Mouse (Mus musculus) erythroblast, embryonic 14.5 days (primary cell): ENCODE results near the gene Fam19a3. TPM values are rescaled to one million over a fixed set of nuclear protein-coding genes. Genes with fewer than 3 reads are reported as not detected.
A peak's percentile ranks its signal among the peaks of the same experiment; 100 is the strongest.

ENCODE experiments used
- H3K27me3 ChIP-seq: 2 replicates; pipeline ENCODE4 v1.6.1; 2012; ENCODE audit warnings: inconsistent platforms; ENCODE audit not compliant: control insufficient read depth
- H3K36me3 ChIP-seq: 2 replicates; pipeline ENCODE4 v1.6.1; 2012; ENCODE audit warnings: mild to moderate bottlenecking, inconsistent platforms; ENCODE audit not compliant: control insufficient read depth
- H3K4me1 ChIP-seq: 2 replicates; pipeline ENCODE4 v1.6.1; 2012; ENCODE audit warnings: inconsistent platforms; ENCODE audit not compliant: control insufficient read depth
- H3K4me3 ChIP-seq: replicated peaks from 2 replicates; pipeline ENCODE3; 2012; ENCODE audit warnings: moderate library complexity, mild to moderate bottlenecking, inconsistent platforms
- H3K9me3 ChIP-seq: 2 replicates; pipeline ENCODE4 v1.6.1; 2012; ENCODE audit warnings: low read length, inconsistent platforms, mixed read lengths; ENCODE audit not compliant: control insufficient read depth
- GATA1 ChIP-seq: IDR thresholded peaks from 2 replicates; pipeline ENCODE4 v1.6.1; 2012; ENCODE audit warnings: low read length, inconsistent platforms, mixed read lengths
- TAL1 ChIP-seq: IDR thresholded peaks from 3 replicates; pipeline ENCODE4 v1.6.1; 2012; ENCODE audit warnings: low read length, inconsistent platforms, mixed read lengths
- polyA plus RNA-seq: library from polyadenylated mRNA; stranded (reverse); fragments of >175 nt; gene quantifications from 2 replicates; pipeline ENCODE4 v1.2.3, GENCODE M21; 2012

Fam19a3 gene
- polyA plus RNA-seq, 1 experiment, result not detected

- H3K9me3 ChIP-seq, result no peaks in the 10 kb centered on the region
- peaks cover 22% of the 10 kb centered on the region for H3K36me3 ChIP-seq
- peaks cover 10% of the 10 kb centered on the region for H3K4me1 ChIP-seq
- no peak for TF ChIP-seq GATA1
- no peak for TF ChIP-seq TAL1
- H3K27me3 ChIP-seq, result peaks cover 24% of the 10 kb centered on the region
- H3K4me3 ChIP-seq, result no peak overlapping the region
Measured at GRCm38 (mm10) chr3:104793871-104794828, 12.5 kb upstream of the Fam19a3 start.

DNA sequence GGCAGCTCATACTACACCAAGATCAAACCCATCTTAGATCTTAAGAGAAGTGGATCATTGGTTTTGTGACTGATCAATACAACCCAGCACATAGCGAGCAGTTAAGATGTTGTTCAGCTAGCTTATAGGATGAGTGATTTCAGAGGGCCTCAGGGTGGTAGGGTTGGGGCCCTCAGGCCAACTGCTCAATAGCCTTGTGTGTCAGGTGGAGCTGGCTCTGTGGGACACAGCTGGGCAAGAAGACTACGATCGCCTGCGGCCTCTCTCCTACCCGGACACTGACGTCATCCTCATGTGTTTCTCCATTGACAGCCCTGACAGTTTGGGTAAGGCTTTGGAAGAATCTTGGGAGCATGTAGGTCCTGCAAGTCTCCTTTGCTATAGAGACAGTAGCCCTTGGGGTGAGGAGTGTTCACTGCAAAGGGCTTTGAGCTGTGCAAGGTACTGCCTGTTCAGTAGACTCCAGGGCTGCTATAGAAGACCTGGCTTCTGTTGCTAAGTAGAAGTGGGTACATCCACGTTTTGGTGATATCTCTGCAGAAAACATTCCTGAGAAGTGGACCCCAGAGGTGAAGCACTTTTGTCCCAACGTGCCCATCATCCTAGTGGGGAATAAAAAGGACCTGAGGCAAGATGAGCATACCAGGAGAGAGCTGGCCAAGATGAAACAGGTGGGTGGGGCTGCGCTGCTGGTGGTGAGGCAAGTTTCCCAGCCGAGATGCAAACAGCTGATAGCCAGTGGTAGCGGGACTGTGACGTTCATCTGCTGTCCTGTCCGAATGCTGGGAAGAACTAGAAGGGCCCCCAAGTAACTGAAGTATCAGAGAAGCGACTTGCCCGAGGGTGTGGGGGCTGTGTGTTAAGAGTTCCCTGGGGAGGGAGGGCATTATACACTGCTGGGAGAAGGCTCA, 11.0 kb upstream of the Fam19a3 start:
- Histone ChIP-seq H3K9me3 (no peaks in the 10 kb centered on the region), H3K36me3 (peaks cover 15% of the 10 kb centered on the region), H3K27me3 (peaks cover 39% of the 10 kb centered on the region), H3K4me1 (peaks cover 15% of the 10 kb centered on the region), H3K4me3 (no peak overlapping the region)
- no peak for TF ChIP-seq TAL1
- no peak for TF ChIP-seq GATA1

DNA sequence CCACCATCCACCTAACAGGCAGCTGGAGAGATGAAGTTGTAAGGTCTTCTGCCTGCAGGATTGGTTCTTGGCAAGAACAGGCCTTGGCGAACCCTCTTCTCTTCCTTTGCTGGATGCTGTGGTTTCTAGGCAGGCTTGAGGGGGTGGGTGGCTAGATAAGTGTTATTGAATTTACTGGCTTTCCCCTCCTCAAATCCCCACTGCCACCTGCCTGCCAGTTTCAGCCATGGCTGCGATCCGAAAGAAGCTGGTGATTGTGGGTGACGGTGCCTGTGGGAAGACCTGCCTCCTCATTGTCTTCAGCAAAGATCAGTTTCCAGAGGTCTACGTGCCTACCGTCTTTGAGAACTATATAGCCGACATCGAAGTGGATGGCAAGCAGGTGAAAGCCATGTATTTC, 10.0 kb upstream of the Fam19a3 start:
- no peak for TF ChIP-seq GATA1
- TF ChIP-seq TAL1, result no peak
- no peaks in the 10 kb centered on the region for H3K9me3 ChIP-seq
- H3K36me3 ChIP-seq, result peaks cover 10% of the 10 kb centered on the region
- H3K4me1 ChIP-seq, result peaks cover 15% of the 10 kb centered on the region
- H3K4me3 ChIP-seq, result no peak overlapping the region
- H3K27me3 ChIP-seq, result peaks cover 47% of the 10 kb centered on the region

- Histone ChIP-seq H3K4me3 (no peak overlapping the region), H3K9me3 (no peaks in the 10 kb centered on the region), H3K27me3 (peaks cover 50% of the 10 kb centered on the region), H3K36me3 (peaks cover 10% of the 10 kb centered on the region), H3K4me1 (peaks cover 15% of the 10 kb centered on the region)
- TF ChIP-seq GATA1 (no peak), TAL1 (no peak)
Measured at GRCm38 (mm10) chr3:104791017-104791416, 9.4 kb upstream of the Fam19a3 start.

DNA sequence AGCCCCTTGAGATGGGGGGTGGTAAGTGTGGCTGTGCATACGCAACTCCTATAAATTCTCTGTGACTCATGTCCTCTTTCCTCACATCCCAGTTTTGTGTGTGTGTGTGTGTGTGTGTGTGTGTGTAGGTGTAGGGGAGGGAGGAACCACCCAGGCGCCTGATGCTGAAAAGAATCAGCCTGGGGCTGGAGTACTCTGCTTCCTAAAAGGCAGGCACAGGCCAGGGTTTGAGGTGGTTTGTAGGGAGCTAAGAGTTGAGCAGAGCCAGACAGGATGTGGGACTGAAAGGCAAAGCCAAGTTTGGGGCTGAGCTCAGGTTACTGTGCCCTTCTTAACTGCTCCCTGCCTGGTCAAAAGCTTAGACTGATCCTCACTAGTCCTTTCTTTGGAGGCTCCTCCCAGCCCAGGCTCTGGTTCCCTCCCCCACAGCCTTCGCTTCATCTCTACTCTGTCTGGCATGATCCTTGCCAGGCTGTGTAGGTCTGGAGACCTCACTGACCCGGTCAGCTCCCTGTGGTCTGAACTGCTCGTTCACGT, 8.8 kb upstream of the Fam19a3 start:
- peaks cover 6% of the 10 kb centered on the region for H3K36me3 ChIP-seq
- no peaks in the 10 kb centered on the region for H3K9me3 ChIP-seq
- no peak overlapping the region for H3K4me3 ChIP-seq
- peaks cover 15% of the 10 kb centered on the region for H3K4me1 ChIP-seq
- H3K27me3 ChIP-seq, result peaks cover 55% of the 10 kb centered on the region
- TF ChIP-seq GATA1 (no peak), TAL1 (no peak)

GRCm38 (mm10) chr3:104789822-104790221, 8.2 kb upstream of the Fam19a3 start:
- Histone ChIP-seq H3K36me3 (peaks cover 3% of the 10 kb centered on the region; the same call in 1 of the 2 replicates), H3K4me3 (no peak overlapping the region), H3K9me3 (no peaks in the 10 kb centered on the region), H3K27me3 (peaks cover 61% of the 10 kb centered on the region), H3K4me1 (peaks cover 15% of the 10 kb centered on the region)
- TF ChIP-seq TAL1 (no peak), GATA1 (no peak)

GRCm38 (mm10) chr3:104789312-104789605, 7.6 kb upstream of the Fam19a3 start:
- peaks cover 65% of the 10 kb centered on the region for H3K27me3 ChIP-seq
- peaks cover 3% of the 10 kb centered on the region; the same call in 1 of the 2 replicates for H3K36me3 ChIP-seq
- TF ChIP-seq GATA1 (no peak), TAL1 (no peak)
- peak overlapping the region; percentile 49 for H3K4me3 ChIP-seq
- H3K4me1 ChIP-seq, result peaks cover 13% of the 10 kb centered on the region
- no peaks in the 10 kb centered on the region for H3K9me3 ChIP-seq

GRCm38 (mm10) chr3:104788561-104789311, 7.1 kb upstream of the Fam19a3 start:
- H3K4me1 ChIP-seq, result peaks cover 10% of the 10 kb centered on the region
- H3K9me3 ChIP-seq, result no peaks in the 10 kb centered on the region
- peaks cover 3% of the 10 kb centered on the region; the same call in 1 of the 2 replicates for H3K36me3 ChIP-seq
- H3K4me3 ChIP-seq, result peak overlapping the region; percentile 49
- no peak for TF ChIP-seq GATA1
- no peak for TF ChIP-seq TAL1
- peaks cover 71% of the 10 kb centered on the region for H3K27me3 ChIP-seq
